Mouse (Mus musculus) ZHBTc4 (cell line): ENCODE measurements at regions not wholly inside any gene's neighbourhood (a gene's known extent, or its start where the extent isn't known, plus 50 kb on each side); places are given as distances from the start of the nearest gene placed in this dataset.
A peak's percentile ranks its signal among the peaks of the same experiment; 100 is the strongest.

Source experiments
- DNase-seq: peaks from one replicate; pipeline ENCODE4 v3.0.0-alpha.2; 2011; ENCODE audit warnings: low read depth, low spot score

- no peak for DNase-seq
Observed at GRCm38 (mm10) chr7:70756676-70757075, 390.1 kb upstream of the Nr2f2 start.

GRCm38 (mm10) chr7:70754826-70755225 lies 388.3 kb upstream of the Nr2f2 start:
- DNase-seq = peak; percentile 65

- no peak for DNase-seq
Observed at GRCm38 (mm10) chr7:70752802-70753218, 386.3 kb upstream of the Nr2f2 start.

- DNase-seq = no peak
Observed at GRCm38 (mm10) chr7:70748884-70749283, 382.3 kb upstream of the Nr2f2 start.

GRCm38 (mm10) chr7:70748345-70748744 lies 381.8 kb upstream of the Nr2f2 start:
- no peak for DNase-seq

- no peak for DNase-seq
Observed at GRCm38 (mm10) chr7:70744296-70744695, 377.8 kb upstream of the Nr2f2 start.

GRCm38 (mm10) chr7:70735591-70735990 lies 369.1 kb upstream of the Nr2f2 start:
- no peak for DNase-seq

GRCm38 (mm10) chr7:70733501-70733900 lies 367.0 kb upstream of the Nr2f2 start:
- no peak for DNase-seq

GRCm38 (mm10) chr7:70729896-70730295 lies 363.4 kb upstream of the Nr2f2 start:
- DNase-seq = no peak

GRCm38 (mm10) chr7:70718149-70718765 lies 351.7 kb upstream of the Nr2f2 start:
- no peak for DNase-seq

- no peak for DNase-seq
Observed at GRCm38 (mm10) chr7:70717608-70718007, 351.1 kb upstream of the Nr2f2 start.

GRCm38 (mm10) chr7:70716811-70717458 lies 350.4 kb upstream of the Nr2f2 start:
- no peak for DNase-seq

- no peak for DNase-seq
Observed at GRCm38 (mm10) chr7:70712141-70712540, 345.6 kb upstream of the Nr2f2 start.

GRCm38 (mm10) chr7:70706281-70706680 lies 339.7 kb upstream of the Nr2f2 start:
- no peak for DNase-seq

GRCm38 (mm10) chr7:70703784-70704183 lies 337.2 kb upstream of the Nr2f2 start:
- no peak for DNase-seq

- DNase-seq = no peak
Observed at GRCm38 (mm10) chr7:70700461-70700860, 333.9 kb upstream of the Nr2f2 start.

GRCm38 (mm10) chr7:70699391-70699790 lies 332.9 kb upstream of the Nr2f2 start:
- DNase-seq = no peak

- DNase-seq = no peak
Observed at GRCm38 (mm10) chr7:70698986-70699385, 332.5 kb upstream of the Nr2f2 start.

GRCm38 (mm10) chr7:70692160-70692559 lies 325.6 kb upstream of the Nr2f2 start:
- DNase-seq = no peak

- no peak for DNase-seq
Observed at GRCm38 (mm10) chr7:70690845-70691244, 324.3 kb upstream of the Nr2f2 start.

- no peak for DNase-seq
Observed at GRCm38 (mm10) chr7:70669065-70669464, 302.5 kb upstream of the Nr2f2 start.

GRCm38 (mm10) chr7:70660162-70660561 lies 293.6 kb upstream of the Nr2f2 start:
- no peak for DNase-seq

- DNase-seq = no peak
Observed at GRCm38 (mm10) chr7:70649760-70650377, 283.3 kb upstream of the Nr2f2 start.
